Mouse (Mus musculus): ENCODE results near the gene Bace1. TPM values are rescaled to one million over a fixed set of nuclear protein-coding genes. Genes with fewer than 3 reads are reported as not detected.

The Bace1 gene
- polyA plus RNA-seq, 1 experiment from 2014 or later = 10.1 TPM

GRCm38 (mm10) chr9:45811946-45812345 is 26.4 kb upstream of the Bace1 start:
- H3K4me2 ChIP-seq (replicated peaks; ENCODE audit: low read depth) = no peak overlapping the region
- H3K27ac ChIP-seq (ENCODE audit: low read depth, low read length) = no peak overlapping the region
- ATAC-seq = no peak
- no peaks in the 10 kb centered on the region for H3K36me3 ChIP-seq (ENCODE audit: control insufficient read depth, insufficient read depth)
- no peak overlapping the region for H3K4me3 ChIP-seq (ENCODE audit: low read depth, low read length)
- no peaks in the 10 kb centered on the region for H3K27me3 ChIP-seq (replicated peaks; ENCODE audit: control insufficient read depth, insufficient read depth, low read length)
- H3K4me1 ChIP-seq (replicated peaks; ENCODE audit: control insufficient read depth, insufficient read depth, low read length) = peaks cover 5% of the 10 kb centered on the region
- no peak overlapping the region for H3K9ac ChIP-seq (ENCODE audit: low read depth, low read length)
- no peak for TF ChIP-seq CTCF (IDR thresholded peaks at IDR 0.05; ENCODE audit: low read depth)
- 67% methylated on average over 5 of the region's 5 CpGs for WGBS
- no peaks in the 10 kb centered on the region for H3K9me3 ChIP-seq (ENCODE audit: control insufficient read depth)

- peak; percentile 28; the same call in 1 of the 2 replicates for ATAC-seq
- no peak for TF ChIP-seq CTCF (IDR thresholded peaks at IDR 0.05; ENCODE audit: low read depth)
- Histone ChIP-seq H3K9ac (ENCODE audit: low read depth, low read length) (no peak overlapping the region), H3K4me3 (ENCODE audit: low read depth, low read length) (no peak overlapping the region), H3K36me3 (ENCODE audit: control insufficient read depth, insufficient read depth) (peaks cover 5% of the 10 kb centered on the region; the same call in 1 of the 2 replicates), H3K27me3 (replicated peaks; ENCODE audit: control insufficient read depth, insufficient read depth, low read length) (no peaks in the 10 kb centered on the region), H3K4me2 (replicated peaks; ENCODE audit: low read depth) (peak overlapping the region; percentile 35; the same call in 1 of the 2 replicates), H3K27ac (ENCODE audit: low read depth, low read length) (peak overlapping the region; percentile 68), H3K4me1 (replicated peaks; ENCODE audit: control insufficient read depth, insufficient read depth, low read length) (no peaks in the 10 kb centered on the region; the same call in 1 of the 2 replicates), H3K9me3 (ENCODE audit: control insufficient read depth) (no peaks in the 10 kb centered on the region)
- 69% methylated on average over 9 of the region's 9 CpGs for WGBS
Measured at GRCm38 (mm10) chr9:45815113-45815512, 23.3 kb upstream of the Bace1 start.

GRCm38 (mm10) chr9:45815525-45815924 is 22.9 kb upstream of the Bace1 start:
- 51% methylated on average over 10 of the region's 10 CpGs for WGBS
- no peak for TF ChIP-seq CTCF (IDR thresholded peaks at IDR 0.05; ENCODE audit: low read depth)
- H3K4me1 ChIP-seq (replicated peaks; ENCODE audit: control insufficient read depth, insufficient read depth, low read length) = no peaks in the 10 kb centered on the region; the same call in 1 of the 2 replicates
- peak; percentile 78 for ATAC-seq
- no peaks in the 10 kb centered on the region for H3K27me3 ChIP-seq (replicated peaks; ENCODE audit: control insufficient read depth, insufficient read depth, low read length)
- H3K36me3 ChIP-seq (ENCODE audit: control insufficient read depth, insufficient read depth) = peaks cover 5% of the 10 kb centered on the region; the same call in 1 of the 2 replicates
- peak overlapping the region; percentile 35; the same call in 1 of the 2 replicates for H3K4me2 ChIP-seq (replicated peaks; ENCODE audit: low read depth)
- H3K9me3 ChIP-seq (ENCODE audit: control insufficient read depth) = no peaks in the 10 kb centered on the region
- H3K4me3 ChIP-seq (ENCODE audit: low read depth, low read length) = no peak overlapping the region
- peak overlapping the region; percentile 68 for H3K27ac ChIP-seq (ENCODE audit: low read depth, low read length)
- H3K9ac ChIP-seq (ENCODE audit: low read depth, low read length) = no peak overlapping the region

GRCm38 (mm10) chr9:45818406-45819011 is 19.9 kb upstream of the Bace1 start:
- TF ChIP-seq CTCF (IDR thresholded peaks at IDR 0.05; ENCODE audit: low read depth) = no peak
- WGBS = 84% methylated on average over 9 of the region's 9 CpGs
- Histone ChIP-seq H3K4me2 (replicated peaks; ENCODE audit: low read depth) (no peak overlapping the region), H3K9me3 (ENCODE audit: control insufficient read depth) (no peaks in the 10 kb centered on the region), H3K4me1 (replicated peaks; ENCODE audit: control insufficient read depth, insufficient read depth, low read length) (no peaks in the 10 kb centered on the region; the same call in 1 of the 2 replicates), H3K27me3 (replicated peaks; ENCODE audit: control insufficient read depth, insufficient read depth, low read length) (no peaks in the 10 kb centered on the region), H3K9ac (ENCODE audit: low read depth, low read length) (no peak overlapping the region), H3K36me3 (ENCODE audit: control insufficient read depth, insufficient read depth) (peaks cover 8% of the 10 kb centered on the region; the same call in 1 of the 2 replicates), H3K4me3 (ENCODE audit: low read depth, low read length) (no peak overlapping the region), H3K27ac (ENCODE audit: low read depth, low read length) (no peak overlapping the region)
- ATAC-seq = no peak

GRCm38 (mm10) chr9:45827663-45828290 is 10.6 kb upstream of the Bace1 start:
- peak overlapping the region; percentile 63 for H3K9ac ChIP-seq (ENCODE audit: low read depth, low read length)
- H3K36me3 ChIP-seq (ENCODE audit: control insufficient read depth, insufficient read depth) = no peaks in the 10 kb centered on the region
- no peaks in the 10 kb centered on the region for H3K4me1 ChIP-seq (replicated peaks; ENCODE audit: control insufficient read depth, insufficient read depth, low read length)
- H3K9me3 ChIP-seq (ENCODE audit: control insufficient read depth) = 0 out of 2 replicates have a peak, but pooled peaks cover 5% of the 10 kb centered on the region
- H3K4me3 ChIP-seq (ENCODE audit: low read depth, low read length) = peak overlapping the region; percentile 80
- H3K4me2 ChIP-seq (replicated peaks; ENCODE audit: low read depth) = peak overlapping the region; percentile 76
- no peaks in the 10 kb centered on the region for H3K27me3 ChIP-seq (replicated peaks; ENCODE audit: control insufficient read depth, insufficient read depth, low read length)
- ATAC-seq = peak; percentile 56
- 0 out of 2 replicates have a peak, but pooled peaks have one; percentile 5 for TF ChIP-seq CTCF (IDR thresholded peaks at IDR 0.05; ENCODE audit: low read depth)
- H3K27ac ChIP-seq (ENCODE audit: low read depth, low read length) = peak overlapping the region; percentile 69
- WGBS = 6% methylated on average over 21 of the region's 23 CpGs

- H3K4me1 ChIP-seq (replicated peaks; ENCODE audit: control insufficient read depth, insufficient read depth, low read length) = no peaks in the 10 kb centered on the region
- H3K9me3 ChIP-seq (ENCODE audit: control insufficient read depth) = 0 out of 2 replicates have a peak, but pooled peaks cover 5% of the 10 kb centered on the region
- TF ChIP-seq CTCF (IDR thresholded peaks at IDR 0.05; ENCODE audit: low read depth) = no peak
- WGBS = under 1% methylated on average over 31 of the region's 31 CpGs
- peak; percentile 94 for ATAC-seq
- H3K36me3 ChIP-seq (ENCODE audit: control insufficient read depth, insufficient read depth) = no peaks in the 10 kb centered on the region
- H3K4me3 ChIP-seq (ENCODE audit: low read depth, low read length) = peak within 1 kb of the TSS; percentile 80
- H3K27ac ChIP-seq (ENCODE audit: low read depth, low read length) = peak within 1 kb of the TSS; percentile 69
- no peaks in the 10 kb centered on the region for H3K27me3 ChIP-seq (replicated peaks; ENCODE audit: control insufficient read depth, insufficient read depth, low read length)
- peak within 1 kb of the TSS; percentile 63 for H3K9ac ChIP-seq (ENCODE audit: low read depth, low read length)
- H3K4me2 ChIP-seq (replicated peaks; ENCODE audit: low read depth) = peak within 1 kb of the TSS; percentile 76
Measured at GRCm38 (mm10) chr9:45828291-45828963, 10.0 kb upstream of the Bace1 start, which contains the start of gene Cep164. Cep164 (minus strand) TSS chr9:45828691.

Data from intestine, postnatal 0 days (tissue).